Mouse (Mus musculus) T-helper 2 cell (primary cell): ENCODE measurements around the gene Tmod1.

Experiments used
- in situ Hi-C: fragments of 300-600 bp; cut with MboI, MseI; formaldehyde crosslinking; loops from one replicate; pipeline ENCODE4 v1.15.1; 2025; ENCODE audit warnings: high pct_unique_total_duplicates

The Tmod1 gene

GRCm38 (mm10) chr4:46089524-46090125 lies 50.9 kb downstream of the Tmod1 start:
- in situ Hi-C loops = no loop called here

- in situ Hi-C loops = no loop called here
Observed at GRCm38 (mm10) chr4:46092429-46093076, 53.8 kb downstream of the Tmod1 start.

DNA sequence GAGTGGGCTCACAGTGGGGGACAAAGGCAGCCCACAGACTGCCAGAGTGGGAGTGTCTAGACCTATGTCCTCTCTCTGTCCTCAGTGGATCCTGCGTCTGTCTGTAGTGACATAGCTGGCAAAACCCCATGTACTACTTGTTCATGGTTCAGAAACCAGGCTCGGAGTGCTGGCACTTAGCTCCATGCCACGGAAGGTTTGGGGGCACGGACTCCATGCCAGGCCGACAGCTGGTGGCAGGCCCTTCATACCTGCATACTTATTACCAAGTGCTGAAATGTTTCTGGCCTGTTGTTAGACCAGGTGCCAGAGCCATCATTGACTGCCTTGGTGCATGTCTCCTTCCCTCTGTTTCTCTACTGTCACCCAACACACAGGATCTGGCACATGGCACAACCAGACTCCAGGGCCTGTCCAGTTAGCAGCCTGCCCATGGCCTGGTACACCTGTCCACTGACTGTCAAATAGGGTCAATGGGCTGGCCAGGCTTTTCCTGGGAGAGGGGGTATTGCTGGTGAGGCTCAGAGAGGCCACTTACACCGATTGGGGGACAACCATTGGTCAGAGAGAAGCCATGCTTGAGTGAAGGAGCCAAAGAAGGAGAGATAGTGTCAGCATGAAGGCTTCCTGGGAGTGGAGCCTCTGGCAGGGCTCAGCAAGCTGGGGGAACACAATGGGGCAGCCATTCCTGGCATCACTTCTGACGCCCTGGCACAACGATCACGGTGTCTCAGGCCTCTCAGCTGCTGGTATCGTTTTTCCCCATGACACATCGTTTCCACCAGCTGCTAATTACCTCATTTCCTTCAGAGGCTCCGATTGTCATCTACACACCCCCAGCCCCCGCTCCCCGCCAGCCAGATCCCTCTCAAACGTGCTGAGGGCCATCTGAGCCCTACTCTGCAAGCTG lies 56.4 kb downstream of the Tmod1 start:
- in situ Hi-C loops = no loop called here

DNA sequence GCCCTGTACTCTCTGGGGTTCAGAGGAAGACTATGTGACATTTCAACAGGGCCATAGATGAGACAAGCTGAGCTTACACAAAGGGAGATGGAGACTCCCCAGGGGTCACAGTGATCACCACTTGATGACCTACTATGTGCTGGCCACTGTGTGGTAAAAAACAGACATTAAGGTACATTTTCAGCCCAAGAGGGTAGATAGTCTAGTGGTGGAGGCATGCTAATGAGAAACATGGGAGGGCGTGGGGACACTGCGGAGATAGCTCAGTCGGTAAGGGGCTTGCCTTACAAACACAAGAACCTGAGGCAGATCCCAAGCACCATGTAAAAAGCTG lies 57.1 kb downstream of the Tmod1 start:
- in situ Hi-C loops = no loop called here

GRCm38 (mm10) chr4:46096546-46096945 lies 57.8 kb downstream of the Tmod1 start:
- in situ Hi-C loops = no loop called here

DNA sequence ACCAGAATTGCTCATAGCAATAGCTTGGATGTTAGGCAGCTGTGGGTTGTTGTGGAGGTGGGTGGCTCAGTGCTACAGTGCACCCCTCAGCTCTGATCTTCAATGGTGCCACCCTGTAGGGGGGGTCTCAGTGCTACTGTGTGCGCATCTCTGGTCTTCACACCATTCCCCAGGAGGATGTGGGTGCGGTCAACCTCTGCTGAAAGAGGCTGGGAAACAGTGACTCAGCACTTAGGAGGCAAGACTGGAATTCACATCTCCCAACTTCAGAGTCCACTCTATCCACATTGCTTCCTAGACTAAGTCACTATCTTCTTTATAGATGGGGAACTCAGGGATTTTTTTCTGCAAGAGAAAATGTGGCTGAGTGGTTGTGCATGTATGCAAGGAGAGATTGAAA lies 58.9 kb downstream of the Tmod1 start:
- in situ Hi-C loops = no loop called here

- in situ Hi-C loops = no loop called here
Observed at GRCm38 (mm10) chr4:46099132-46099531, 60.4 kb downstream of the Tmod1 start.

- in situ Hi-C loops = no loop called here
Observed at GRCm38 (mm10) chr4:46100539-46100938, 61.8 kb downstream of the Tmod1 start.

DNA sequence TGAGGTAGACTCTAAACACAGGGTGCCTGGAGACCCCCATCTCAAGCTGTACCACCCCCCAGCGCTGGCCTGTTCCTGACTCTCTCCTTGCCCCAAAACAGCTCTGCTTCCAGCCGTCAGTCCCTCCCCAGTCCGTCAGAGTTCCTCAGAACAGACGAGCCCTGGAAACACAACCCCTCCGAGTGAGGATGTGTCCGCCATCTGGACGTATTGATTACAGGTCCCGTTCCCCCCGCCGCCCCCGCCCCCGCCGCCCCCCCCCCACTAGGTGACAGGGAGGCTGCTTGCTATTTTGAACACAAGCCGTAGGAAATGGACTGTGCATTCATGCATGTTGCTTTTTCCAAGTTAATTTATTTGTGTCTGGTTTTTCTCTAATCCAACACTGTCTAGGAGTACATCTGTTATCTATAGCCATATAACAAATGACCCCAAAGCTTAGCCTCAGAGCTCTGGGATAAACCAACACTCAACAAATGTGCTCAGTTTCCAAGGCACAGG lies 62.5 kb downstream of the Tmod1 start:
- in situ Hi-C loops = no loop called here

GRCm38 (mm10) chr4:46102078-46102769 lies 63.5 kb downstream of the Tmod1 start:
- in situ Hi-C loops = no loop called here

- in situ Hi-C loops = no loop called here
Observed at GRCm38 (mm10) chr4:46110084-46110483, 71.3 kb downstream of the Tmod1 start.

GRCm38 (mm10) chr4:46111361-46111760 lies 72.6 kb downstream of the Tmod1 start:
- in situ Hi-C loops = no loop called here

DNA sequence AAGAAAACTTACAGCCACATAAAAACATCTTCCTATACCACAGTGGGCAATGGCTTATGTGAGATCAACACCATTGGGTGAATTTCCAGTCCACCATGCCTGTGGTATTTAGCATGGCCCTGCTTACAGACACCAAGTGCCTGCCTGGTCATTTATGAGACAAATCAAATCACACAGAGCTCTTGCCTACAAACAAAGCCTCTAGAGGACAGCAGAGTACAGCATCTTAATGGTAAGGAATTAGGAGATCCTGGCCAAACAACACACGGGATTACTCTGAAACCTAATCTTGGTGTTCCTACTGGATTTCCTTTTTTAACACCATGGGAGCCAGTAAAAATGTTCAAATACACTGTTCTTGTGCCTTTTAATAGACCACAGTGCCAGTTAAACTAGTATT lies 76.6 kb downstream of the Tmod1 start:
- in situ Hi-C loops = no loop called here

GRCm38 (mm10) chr4:46116544-46117175 lies 77.9 kb downstream of the Tmod1 start:
- in situ Hi-C loops = no loop called here

DNA sequence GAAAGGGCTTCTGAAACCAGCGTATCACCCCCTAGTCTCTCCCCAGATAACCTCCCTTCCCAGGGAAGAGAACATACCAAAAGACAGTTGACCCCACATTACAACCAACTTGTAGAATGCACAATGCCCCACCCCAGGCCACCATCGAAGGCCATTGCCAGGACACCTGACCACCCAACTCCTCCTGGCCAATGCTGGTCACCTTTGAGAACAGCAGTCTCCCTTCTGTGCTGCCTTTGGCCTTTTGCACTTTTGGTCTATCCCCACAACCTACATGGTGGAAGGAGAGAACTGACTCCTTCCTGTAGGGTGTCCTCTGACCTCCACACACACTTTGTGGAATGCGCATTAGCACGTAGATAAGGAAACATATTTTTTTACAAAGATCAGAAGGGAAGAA lies 78.8 kb downstream of the Tmod1 start:
- in situ Hi-C loops = no loop called here

GRCm38 (mm10) chr4:46119514-46120094 lies 80.9 kb downstream of the Tmod1 start:
- in situ Hi-C loops = no loop called here

GRCm38 (mm10) chr4:46120767-46121166 lies 82.0 kb downstream of the Tmod1 start:
- in situ Hi-C loops = no loop called here

- in situ Hi-C loops = no loop called here
Observed at GRCm38 (mm10) chr4:46123358-46123757, 84.6 kb downstream of the Tmod1 start.

GRCm38 (mm10) chr4:46126541-46126940 lies 87.8 kb downstream of the Tmod1 start:
- in situ Hi-C loops = loop anchor here (5.0 kb wide), 1 partner anchor 179 kb away; no protein-coding TSS in a partner anchor

DNA sequence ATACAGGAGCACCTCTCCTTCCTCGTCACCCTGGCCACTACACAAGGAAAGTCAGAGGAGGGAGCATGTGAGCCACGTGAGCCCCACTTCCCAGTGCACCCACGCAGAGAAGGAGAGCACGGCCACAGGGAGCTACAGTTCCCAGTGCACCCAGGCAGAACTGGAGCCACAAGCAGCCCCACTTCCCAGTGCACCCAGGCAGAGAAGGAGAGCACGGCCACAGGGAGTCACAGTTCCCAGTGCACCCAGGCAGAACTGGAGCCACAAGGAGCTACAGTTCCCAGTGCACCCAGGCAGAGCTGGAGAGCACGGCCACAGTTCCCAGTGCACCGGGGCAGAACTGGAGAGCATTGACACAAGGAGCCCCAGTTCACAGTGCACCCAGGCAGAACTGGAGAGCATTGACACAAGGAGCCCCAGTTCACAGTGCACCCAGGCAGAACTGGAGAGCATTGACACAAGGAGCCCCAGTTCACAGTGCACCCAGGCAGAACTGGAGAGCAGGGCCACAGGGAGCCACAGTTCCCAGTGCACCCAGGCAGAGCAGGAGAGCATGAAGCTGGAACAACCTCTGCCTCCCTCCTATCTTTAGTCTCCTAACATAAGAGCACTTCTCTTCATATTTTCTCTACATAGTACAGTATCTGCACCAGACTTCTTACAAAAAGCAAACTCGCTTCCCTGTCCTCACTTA lies 90.7 kb downstream of the Tmod1 start:
- in situ Hi-C loops = loop anchor here (5.0 kb wide), 1 partner anchor 182 kb away; no protein-coding TSS in a partner anchor
